Mouse (Mus musculus) CD4-positive helper T cell, adult 2 months (primary cell): ENCODE data around the gene Lingo1.

Source experiments
- DNase-seq: peaks from one replicate; pipeline ENCODE4 v3.0.0-alpha.2; 2012; ENCODE audit warnings: low read depth, missing footprints, low spot score

Gene Lingo1

DNA sequence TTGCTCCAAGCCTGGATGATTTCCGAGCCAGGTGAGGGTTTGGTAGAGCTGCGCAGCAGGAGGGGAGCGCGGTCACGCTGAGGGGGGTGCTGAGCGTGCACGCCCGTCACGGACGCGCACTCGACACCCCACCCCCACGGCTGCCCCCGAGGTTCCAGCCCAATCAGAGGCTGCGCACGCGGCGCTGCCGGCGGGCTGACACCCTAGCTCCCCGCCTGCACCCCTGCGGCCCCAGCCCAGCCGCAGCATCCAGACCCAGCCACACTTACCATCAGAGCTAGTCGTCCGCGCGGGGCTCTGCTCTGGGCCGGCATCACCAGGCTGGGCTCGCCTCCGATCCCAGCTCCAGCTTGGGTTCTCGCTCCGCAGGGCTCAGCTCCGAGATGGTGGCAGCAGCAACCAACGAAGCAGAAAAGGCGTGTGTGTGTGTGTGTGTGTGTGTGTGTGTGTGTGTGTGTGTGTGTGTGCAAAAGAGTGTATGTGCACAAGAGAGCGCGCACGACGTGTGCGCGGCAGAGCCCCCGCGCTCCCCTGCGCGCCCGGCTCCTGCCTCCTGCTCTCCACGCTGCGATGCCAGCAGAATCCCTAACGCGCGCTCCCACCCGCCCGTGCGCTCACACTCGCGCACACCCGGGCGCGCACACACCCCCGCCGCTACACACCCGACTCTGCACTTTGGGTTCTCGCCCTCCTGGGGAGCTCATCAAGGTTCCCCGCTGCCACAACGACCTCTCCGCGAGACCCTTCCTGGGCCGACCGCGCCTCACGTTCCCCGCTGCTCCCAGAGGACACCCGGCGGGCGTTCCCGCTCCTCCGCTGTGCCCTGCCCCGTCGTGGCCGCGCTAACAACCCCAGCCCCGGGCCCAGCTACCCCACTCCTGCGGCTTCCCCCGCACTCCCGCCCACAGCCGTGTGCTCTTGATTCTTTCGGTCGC, at the start of gene Lingo1:
Gene Lingo1 (minus strand): TSS at position 748 of the 935 bp plus-strand sequence.
- DNase-seq: no peak

DNA sequence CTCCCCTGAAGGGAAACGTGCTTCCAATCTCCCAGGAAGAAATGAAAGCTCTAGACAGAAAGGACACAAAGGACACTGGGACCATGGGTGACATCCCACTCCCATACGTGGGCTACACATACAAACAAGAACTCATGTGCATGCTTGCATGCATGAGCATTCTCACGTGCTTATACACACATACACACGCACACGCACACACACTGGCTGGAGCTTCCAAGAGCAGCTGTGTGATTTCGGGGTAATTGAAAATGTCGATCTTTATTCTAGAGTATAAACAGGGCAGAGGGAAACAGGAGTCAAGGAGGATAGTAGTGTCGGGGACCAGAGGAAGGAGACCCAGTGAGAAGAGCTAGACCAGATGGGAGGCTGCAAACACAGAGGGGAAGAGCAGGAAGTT, 48.4 kb upstream of the Lingo1 start:
- no peak for DNase-seq

DNA sequence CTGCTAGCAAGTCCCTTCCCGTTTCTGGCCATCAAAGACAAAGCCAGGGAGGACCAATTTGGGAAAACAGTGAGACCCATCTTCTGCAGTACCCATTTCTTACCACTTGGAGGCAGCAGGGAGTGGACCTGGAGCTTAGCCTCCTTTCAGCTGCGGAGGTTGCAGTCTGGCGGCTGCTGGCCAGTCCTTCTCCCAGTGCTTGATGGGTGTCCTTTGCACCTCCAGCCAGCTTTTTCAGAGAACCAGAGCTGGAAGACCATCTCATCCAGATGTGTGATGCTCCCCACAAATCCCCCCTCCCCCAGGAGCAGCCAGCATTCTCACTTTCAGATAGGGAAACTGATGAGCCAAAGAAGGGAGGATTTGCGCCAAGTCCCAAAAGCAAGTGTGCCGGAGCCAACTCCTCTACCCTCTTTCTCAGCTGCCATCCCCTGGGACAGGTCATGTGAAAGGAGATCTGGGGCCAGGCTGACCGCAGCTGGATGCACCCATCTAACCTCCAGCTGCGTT, 47.5 kb upstream of the Lingo1 start:
- DNase-seq: peak; percentile 10

DNA sequence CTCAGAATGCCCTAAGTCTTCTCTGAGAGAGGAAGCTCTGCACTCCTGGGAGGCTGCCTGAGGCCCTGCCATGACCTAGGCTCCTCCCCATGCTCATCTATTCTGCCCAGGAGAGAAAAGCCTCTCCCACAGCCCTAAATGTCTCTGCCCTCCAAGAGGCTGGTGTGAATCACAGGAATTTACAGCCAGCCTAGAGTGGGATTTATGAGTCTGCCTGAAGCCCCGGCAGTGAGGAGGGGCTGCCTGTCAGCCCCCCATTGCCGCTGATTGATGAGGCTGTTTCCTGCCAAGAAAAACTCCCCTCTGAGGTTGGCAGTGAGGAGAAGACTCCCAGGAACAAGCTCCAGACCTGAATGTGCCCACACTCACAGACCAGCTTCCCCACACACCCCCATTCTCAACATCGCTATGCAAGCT, 46.0 kb upstream of the Lingo1 start:
- DNase-seq: no peak

DNA sequence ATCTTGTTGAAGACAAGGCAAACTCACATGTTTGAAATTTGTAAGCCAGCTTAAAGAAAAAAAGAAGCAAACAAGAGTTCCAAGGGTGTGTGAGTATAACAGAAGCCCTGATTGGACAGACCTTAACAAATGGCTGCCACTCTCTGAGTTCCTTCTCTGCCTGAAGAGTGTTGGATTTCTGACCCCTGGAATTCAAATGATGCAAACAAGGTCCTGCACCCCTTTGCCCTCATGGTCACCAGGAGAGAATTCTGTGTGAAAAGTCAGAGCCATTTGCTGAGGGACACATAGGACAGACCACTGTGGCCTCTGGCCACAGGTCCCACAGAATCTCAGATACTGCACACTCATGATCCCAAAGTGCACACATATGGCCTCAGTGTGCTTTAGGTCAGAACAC, 45.6 kb upstream of the Lingo1 start:
- DNase-seq: no peak

DNA sequence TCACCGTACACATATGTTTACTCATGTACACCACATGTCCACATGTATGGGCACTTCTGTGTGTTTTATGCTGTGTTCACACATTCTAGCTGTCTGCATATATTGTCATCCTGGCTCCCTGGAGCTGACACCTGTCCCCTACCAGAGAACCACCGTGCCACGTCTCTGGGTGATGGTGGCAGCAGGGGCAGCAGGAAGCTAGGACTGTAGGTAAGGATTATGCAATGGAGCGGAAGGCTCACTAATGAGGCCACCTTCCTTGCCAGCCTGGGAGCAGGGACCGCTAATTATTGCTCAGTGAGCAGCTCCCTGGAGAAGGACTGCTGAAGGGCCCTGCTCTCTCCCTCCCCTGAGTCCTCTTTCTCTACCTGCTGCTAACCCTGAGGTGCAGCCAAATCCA, 44.5 kb upstream of the Lingo1 start:
- DNase-seq: no peak

DNA sequence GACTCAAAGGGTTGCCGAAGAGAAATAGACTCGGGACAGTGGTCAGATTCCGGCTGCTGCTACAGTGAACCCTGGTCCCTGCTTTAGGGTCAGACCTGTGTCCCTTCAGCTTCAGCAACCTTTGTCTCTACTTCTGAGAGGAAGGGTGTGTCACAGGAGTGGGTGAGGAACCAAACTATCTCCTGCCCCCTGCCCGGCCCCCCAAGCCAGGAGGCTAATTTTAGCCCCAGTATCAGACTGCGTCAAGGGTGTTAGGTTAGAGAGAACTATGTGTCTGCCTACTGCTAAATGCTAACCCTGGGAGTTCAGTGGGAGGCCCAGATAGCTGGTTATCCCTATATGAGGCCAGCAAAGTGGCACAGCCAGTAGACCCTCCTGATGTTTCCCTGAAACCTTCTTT, 38.9 kb upstream of the Lingo1 start:
- no peak for DNase-seq

DNA sequence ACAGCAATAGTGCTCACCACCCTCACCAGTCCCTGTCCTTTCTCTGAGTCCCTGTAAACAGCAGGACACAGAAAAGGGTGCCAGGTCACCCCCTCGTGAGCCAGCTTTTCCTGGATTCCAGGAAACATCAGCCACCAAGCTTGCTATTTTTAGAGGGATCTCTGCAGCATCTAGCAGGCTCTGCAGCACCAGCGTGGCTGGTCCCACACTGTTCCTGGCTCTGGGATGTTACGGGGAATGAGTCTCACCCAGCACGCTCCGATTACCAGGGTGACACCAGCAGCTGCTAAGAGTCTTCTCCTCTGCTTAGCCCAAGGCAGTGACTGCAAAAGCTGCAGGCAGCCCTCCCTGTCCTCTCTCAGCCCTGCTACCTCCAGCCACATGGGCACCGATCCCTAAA, 36.6 kb upstream of the Lingo1 start:
- DNase-seq: no peak

DNA sequence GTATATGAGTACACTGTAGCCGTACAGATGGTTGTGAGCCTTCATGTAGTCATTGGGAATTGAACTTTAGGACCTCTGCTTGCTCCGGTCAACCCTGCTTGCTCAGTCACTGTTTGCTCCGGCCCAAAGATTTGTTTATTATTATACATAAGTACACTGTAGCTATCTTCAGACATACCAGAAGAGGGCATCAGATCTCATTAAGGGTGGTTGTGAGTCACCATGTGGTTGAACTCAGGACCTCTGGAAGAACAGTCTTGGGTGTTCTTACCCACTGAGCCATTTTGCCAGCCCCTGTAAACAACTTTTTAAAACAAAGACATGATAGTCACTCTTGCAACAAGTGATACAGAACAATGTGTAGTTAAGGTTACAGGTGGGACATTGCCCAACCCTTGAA, 35.6 kb upstream of the Lingo1 start:
- DNase-seq: no peak

DNA sequence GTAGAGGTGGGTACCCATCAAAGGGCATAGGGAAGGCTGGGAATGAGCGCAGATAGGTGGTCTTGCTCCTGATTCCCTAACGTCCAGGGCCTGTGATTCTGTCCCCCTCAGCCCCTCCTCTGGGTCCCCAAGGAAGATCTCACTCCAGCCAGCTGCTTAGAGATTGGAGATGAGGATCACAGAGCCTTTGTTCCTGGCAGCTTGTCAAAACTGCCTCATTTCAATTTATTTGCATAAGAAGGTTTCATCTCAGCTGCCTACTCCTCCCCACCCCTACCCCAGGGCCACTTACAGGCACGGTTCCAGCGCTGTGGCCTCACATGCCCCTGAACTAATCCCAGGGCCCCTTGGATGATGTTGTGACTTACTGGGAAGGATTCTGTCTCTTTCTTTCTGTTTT, 33.9 kb upstream of the Lingo1 start:
- DNase-seq: no peak

DNA sequence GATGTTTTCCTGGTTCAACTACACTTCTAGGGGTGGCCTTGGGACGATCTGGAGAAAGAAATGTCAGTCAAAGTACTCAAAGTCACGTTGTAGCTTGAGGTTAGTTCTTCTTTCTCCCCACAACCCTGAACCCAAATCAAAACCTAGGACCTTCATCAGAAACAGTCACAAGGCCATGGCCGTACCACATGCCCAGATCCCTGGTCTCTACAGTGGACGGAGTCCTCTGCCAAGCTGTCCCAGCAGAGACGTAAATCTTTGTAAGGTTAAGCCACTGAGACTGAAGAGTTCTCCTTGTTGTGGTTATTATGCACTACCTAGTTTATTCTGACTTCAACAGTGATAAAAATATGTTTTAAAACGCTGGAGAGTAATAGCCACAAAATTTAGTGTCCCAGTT, 32.6 kb upstream of the Lingo1 start:
- DNase-seq: no peak

DNA sequence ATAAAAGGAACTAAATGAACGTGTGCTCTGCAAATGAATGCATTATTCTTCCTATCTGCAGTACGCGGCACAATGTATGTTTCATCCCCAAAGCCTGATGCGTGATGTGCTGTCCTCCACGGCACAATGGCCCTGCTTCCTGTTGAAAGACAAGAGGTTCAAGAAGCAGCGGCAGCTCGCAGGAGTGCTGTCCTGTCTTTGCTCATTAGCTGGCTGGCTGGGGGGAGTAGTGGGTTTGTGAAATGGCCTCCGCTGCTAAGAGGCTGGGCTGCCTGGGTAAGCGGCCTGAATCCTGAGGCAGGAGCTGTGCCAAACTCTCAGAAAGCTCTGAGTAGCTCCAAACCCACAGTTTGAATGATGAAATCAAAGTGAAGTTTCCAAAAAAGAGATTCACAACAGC, 31.9 kb upstream of the Lingo1 start:
- DNase-seq: no peak

DNA sequence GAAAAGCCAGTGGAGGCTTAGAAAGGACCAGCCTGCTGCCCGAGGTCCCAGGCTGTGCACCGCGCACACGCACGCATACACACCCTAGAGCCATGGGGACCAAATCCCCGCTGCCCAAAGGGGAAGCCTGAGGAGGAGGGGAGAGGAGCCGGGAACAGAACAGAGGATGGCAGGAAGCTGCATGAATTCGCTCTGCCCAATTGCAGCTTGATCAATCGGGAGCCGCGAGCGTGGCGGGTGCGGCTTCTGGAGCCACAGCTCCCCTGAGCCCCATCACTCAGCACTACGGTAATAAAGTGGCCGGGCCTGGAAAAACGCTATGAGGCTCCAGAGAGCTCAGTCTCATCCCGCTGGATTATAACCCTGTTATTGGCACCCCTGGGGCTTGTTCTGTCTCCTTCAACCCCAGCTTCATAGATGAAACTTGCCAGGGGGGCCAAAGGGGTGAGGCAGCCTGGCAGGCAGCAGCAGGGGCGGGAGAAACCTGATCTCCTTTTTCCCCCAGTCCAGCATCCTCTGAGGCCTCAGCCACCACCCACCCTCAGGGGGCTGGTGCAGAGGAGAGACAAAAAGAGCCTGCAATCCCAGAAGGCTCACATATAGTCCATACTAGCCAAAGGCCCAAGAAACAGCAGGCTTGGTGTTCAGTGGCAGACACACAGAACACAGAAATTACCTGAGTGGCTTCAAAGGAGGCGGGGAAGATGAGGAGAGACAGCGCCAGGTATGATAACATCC, 29.4 kb upstream of the Lingo1 start:
- no peak for DNase-seq

DNA sequence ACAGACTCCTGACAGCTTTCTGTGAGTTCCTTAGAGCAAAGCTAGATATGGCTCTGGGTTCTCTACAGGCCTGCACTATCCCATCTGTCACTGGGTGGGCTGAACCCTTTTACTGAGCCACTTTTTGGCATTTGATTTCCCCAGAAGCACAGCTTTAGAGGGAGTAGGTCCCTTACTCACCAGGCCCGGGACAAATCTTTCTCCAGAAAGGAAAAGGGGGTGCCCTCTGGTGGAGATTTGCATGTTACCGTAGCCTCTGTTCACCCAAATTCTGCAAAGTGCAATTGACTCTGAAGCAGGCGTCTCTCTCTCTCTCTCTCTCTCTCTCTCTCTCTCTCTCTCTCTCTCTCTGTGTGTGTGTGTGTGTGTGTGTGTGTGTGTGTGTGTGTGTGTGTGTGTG, 28.6 kb upstream of the Lingo1 start:
- DNase-seq: no peak

DNA sequence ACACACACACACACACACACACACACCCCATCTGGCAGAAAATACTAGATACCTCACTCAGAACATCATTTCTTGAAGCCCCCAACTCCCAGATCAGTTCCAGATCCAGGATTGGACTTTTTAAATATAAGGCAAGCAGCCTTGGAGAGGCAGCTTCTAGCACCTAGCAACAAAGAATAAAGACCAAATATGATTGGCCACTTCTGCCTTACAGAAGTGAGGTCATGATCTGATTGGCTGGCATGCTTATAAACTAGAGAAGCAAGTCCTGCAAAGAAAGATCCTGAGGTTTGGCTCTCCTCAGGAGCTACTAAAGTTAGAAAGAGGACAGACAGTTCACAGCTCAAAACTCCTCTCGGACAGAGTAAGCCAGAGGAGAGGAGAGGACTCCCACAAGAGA, 14.6 kb upstream of the Lingo1 start:
- no peak for DNase-seq

DNA sequence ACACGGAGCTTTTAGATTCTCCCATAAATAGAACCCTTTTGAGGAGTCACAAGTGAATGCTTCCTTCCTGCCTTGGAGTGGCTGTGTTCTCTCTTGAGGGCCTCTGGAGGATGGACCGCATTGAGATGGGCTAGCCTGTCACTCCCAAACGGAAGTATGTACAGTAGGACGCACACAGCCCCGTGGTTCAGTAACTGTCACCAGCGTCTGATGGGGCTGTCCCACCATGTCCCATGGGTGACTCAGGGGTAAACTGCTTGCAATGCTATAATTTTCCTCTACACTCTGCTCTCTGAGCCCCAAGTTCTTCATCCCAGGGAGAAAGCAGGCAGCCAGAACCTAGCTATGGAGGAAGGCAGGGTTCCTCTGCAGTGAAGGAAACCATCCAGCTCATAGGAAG, 11.7 kb upstream of the Lingo1 start:
- no peak for DNase-seq

DNA sequence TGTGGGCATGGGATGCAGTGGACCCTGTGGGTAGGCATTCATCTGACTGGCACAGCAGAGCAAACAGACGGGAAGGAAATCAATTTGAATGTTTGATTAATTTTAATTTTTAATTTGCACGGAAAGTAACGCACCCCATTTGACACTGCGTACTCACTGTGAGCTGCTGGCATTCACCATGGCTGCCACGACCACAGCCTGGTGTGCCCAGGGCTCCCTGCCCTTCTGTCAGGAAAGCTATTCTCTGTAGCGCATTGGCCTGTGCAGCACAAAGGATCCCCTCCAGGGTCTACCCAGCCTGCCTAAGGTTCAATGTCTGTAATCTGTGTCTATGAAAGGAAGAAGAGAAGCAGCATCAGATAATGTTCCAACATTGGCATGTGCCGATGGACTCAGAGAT, 6.9 kb upstream of the Lingo1 start:
- DNase-seq: no peak

DNA sequence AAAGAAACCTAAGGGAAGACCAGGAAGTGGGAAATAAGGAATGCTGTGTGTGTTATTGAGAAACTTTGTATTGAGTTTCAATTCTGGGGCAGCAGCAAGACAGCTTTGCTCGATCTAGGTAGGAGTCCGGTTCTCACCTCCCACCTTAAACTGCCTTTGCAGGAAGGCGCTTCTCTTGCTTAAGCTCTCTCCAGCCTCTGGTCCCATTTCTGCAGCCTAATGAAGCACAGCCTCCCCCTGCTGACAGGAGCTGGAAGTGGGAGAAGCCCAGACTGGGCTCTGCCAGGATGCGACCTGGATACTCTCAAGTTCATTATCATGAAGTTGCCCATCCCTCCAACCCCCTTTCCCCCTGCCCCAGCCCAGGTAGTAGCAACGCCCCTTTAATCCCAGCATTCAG, 1.6 kb upstream of the Lingo1 start:
- DNase-seq: no peak

DNA sequence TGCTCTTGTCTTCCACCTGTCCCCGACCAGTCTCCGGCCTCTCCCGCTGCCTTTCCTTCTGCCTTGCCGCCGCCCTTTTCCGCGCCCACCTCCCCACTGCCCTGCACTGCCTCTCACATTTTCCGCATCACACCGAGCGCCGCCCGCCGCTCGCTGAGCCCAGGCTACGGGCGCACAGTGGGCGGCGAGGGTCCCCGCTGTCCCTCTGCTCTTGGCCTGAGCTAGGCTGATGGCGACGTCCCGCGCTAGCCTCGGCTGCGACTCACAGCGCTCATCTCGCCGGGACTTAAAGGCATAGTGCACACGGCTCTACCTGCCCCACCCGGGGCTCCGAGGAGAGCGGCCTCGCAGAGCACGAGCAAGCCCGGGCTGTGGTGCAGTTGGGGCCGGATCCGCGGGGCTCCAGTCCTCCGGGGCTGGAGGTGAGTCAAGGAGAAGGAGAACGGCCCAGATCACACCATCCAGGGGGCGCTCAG, 426 bp upstream of the Lingo1 start:
- no peak for DNase-seq

DNA sequence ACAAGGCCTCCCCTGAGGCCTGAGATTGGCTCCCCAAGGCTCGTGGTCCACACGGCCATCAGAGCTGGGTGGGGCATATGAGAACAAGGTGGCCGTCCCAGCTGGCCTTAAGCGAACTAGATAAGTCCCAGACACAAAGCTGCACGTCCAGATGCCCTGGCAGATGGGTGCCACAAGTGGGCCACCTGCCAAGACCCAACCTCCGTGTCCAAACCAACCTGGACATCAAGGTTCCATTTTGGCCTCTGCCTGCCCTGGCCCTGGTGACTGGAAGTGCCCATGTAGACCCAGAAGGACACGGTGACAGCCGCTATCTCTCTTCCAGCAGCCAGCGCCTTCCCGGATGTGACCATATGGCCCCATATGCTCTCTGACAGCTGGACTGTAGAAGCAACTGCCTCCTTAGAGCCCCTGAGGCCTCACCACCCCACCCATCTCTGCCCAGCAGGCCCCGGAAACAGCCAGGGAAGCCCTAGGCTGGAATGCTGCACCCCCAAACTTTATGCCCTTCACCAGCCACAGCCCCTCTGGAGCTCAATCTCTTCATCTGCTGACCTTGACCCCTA, 4.5 kb downstream of the Lingo1 start:
- DNase-seq: no peak

DNA sequence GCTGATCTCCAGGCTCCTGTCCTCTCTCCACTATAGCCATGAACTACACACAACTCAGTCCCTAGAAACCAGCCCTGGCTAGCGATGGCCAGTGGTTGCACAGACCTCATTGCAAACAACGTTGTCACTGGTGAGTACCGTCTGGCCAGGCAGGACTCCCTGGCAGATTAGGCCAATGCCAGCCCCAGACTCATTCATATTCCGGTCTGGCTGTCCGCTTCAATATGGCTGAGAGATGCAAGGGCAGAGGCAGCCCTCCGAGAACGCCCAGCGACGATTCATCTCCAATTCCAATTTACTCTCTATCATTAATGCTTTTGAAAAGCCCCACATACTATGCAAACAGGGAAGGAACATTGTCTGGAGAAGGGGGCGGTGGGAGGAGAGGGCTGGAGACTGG, 11.7 kb downstream of the Lingo1 start:
- DNase-seq: no peak
